Mouse (Mus musculus): Measurements from ENCODE around the gene Gm10428. TPM values are rescaled to one million over a fixed set of nuclear protein-coding genes. Genes with fewer than 3 reads are reported as not detected.

Gm10428 gene
- polyA plus RNA-seq (2017; shearing (Covaris generic)): not detected

GRCm38 (mm10) chr11:62752780-62753179 is at the start of gene Gm10428:
Gene Gm10428, plus strand, starts transcription at chr11:62753100.

GRCm38 (mm10) chr11:62731311-62732021 is 21.4 kb upstream of the Gm10428 start, which contains the start of gene Zfp287:
Gene Zfp287, minus strand, starts transcription at chr11:62731905.

GRCm38 (mm10) chr11:62788935-62789616 is 36.2 kb downstream of the Gm10428 start, which contains the start of gene Zfp286:
Gene Zfp286, minus strand, starts transcription at chr11:62789462.

Other genes with a start within 250 kb of the Gm10428 start
- gene Cenpv, start 213.8 kb upstream of the Gm10428 start, polyA plus RNA-seq (2017; shearing (Covaris generic)): 1.3 TPM
- gene Ubb, start 201.9 kb upstream of the Gm10428 start, polyA plus RNA-seq (2017; shearing (Covaris generic)): 3,020 TPM
- 102 TPM for gene Trpv2, start 178.6 kb upstream of the Gm10428 start, polyA plus RNA-seq (2017; shearing (Covaris generic))
- gene Lrrc75a, start 104.6 kb upstream of the Gm10428 start, polyA plus RNA-seq (2017; shearing (Covaris generic)): 3.3 TPM
- 47.9 TPM for gene Mmgt2, start 104.4 kb upstream of the Gm10428 start, polyA plus RNA-seq (2017; shearing (Covaris generic))
- gene Zfp287, start 21.2 kb upstream of the Gm10428 start, polyA plus RNA-seq (2017; shearing (Covaris generic)): 34.8 TPM
- 3.1 TPM for gene Zfp286, start 36.4 kb downstream of the Gm10428 start, polyA plus RNA-seq (2017; shearing (Covaris generic))
- 3.8 TPM for gene Trim16, start 67.1 kb downstream of the Gm10428 start, polyA plus RNA-seq (2017; shearing (Covaris generic))
- 5.2 TPM for gene Fbxw10, start 94.0 kb downstream of the Gm10428 start, polyA plus RNA-seq (2017; shearing (Covaris generic))
- 53.5 TPM for gene Tvp23b, start 126.4 kb downstream of the Gm10428 start, polyA plus RNA-seq (2017; shearing (Covaris generic))
- not detected for gene Cdrt4, start 198.1 kb downstream of the Gm10428 start, polyA plus RNA-seq (2017; shearing (Covaris generic))